Mouse (Mus musculus) liver, adult 10 weeks (tissue): Measurements from ENCODE around the gene Olfr1253. TPM values are rescaled to one million over a fixed set of nuclear protein-coding genes. Genes with fewer than 3 reads are reported as not detected.

Experiments
- polyA plus RNA-seq: library from polyadenylated mRNA; stranded (reverse); fragments of 350-450 nt; fragmentation: Illumina TruSeq; extraction: RNeasy Lipid Tissue Mini Kit (QIAGEN cat#74804); gene quantifications from one replicate; pipeline ENCODE4 v1.2.3, GENCODE M21; 2014; ENCODE audit warnings: low read depth, low replicate concordance

Olfr1253 gene
- not detected for polyA plus RNA-seq

DNA sequence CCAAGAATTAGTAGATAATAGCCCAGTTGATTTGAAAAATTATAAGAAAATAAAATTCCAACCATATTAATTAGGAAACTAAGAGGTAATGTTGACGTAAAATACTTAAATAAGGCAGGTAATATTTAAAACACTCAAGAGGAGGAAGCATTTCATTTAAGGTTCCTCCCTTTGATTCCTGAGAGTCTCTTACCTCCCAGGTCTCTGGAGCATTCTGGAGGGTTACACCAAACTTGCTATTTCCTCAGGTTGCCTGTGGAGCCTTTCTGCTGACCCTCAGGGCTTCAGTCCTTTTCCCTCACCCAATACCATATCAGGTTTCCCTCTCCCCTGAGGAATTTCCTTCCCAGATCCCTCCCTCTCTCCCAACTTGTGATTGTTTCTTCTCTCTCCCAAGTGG, at the start of gene Olfr1253:
Gene Olfr1253, minus strand, starts transcription at position 101 of the 400 bp plus-strand sequence.

DNA sequence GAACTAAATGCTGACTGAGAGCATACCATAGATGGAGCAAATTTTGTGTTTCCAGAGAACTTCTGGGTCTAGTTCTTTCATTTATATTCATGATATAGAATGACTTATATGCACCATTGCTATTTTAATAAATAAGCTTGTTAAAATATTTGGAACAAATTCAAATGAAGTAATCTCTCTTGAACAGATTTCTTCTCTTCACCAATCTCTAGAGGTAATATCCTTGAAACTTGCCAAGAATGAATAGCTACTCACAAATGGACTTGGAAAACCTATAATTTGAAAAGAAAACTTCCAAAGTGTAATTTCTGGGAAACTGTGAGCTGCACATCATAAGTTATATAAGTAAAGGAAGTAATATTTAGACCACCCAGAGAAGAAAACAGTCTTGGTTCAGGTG, 36.6 kb upstream of the Olfr1253 start, which contains the start of gene Olfr1254:
Gene Olfr1254, minus strand, starts transcription at position 101 of the 400 bp plus-strand sequence.

DNA sequence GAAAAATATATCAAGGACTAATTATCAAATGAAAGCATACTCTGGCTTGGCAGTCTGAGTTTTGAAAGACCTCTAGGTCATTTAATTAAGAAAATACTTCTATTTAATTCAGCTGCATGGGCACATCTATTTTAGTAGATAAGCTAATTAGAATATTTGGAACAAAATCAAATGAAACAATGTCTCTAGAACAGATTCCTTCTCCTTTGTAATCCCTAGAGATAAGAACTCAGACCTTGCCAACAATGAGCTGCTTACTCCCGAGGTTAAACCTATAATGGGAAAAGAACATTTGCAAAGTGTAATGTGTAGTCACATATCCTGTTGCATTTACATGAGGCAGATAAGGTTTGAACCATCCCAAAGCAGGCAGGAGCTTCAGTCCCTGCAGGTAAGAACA, 32.0 kb downstream of the Olfr1253 start, which contains the start of gene Olfr1252:
Gene Olfr1252, minus strand, starts transcription at position 101 of the 400 bp plus-strand sequence.

Other genes with a start within 250 kb of the Olfr1253 start
- gene Olfr1243, start 225.6 kb downstream of the Olfr1253 start, polyA plus RNA-seq, result not detected
- gene Olfr1245, start 178.6 kb downstream of the Olfr1253 start, polyA plus RNA-seq, result not detected
- not detected for gene Olfr1246, start 163.9 kb downstream of the Olfr1253 start, polyA plus RNA-seq
- gene Olfr1247, start 143.0 kb downstream of the Olfr1253 start, polyA plus RNA-seq, result not detected
- not detected for gene Olfr1248, start 138.8 kb downstream of the Olfr1253 start, polyA plus RNA-seq
- gene Olfr1249, start 122.1 kb downstream of the Olfr1253 start, polyA plus RNA-seq, result not detected
- gene Olfr1250, start 95.6 kb downstream of the Olfr1253 start, polyA plus RNA-seq, result not detected
- not detected for gene Olfr1251, start 85.2 kb downstream of the Olfr1253 start, polyA plus RNA-seq
- not detected for gene Olfr1252, start 32.1 kb downstream of the Olfr1253 start, polyA plus RNA-seq
- gene Olfr1254, start 36.5 kb upstream of the Olfr1253 start, polyA plus RNA-seq, result not detected
- not detected for gene Olfr1255, start 55.0 kb upstream of the Olfr1253 start, polyA plus RNA-seq
- not detected for gene Olfr1256, start 84.5 kb upstream of the Olfr1253 start, polyA plus RNA-seq
- gene Olfr48, start 91.1 kb upstream of the Olfr1253 start, polyA plus RNA-seq, result not detected
- gene Olfr1257, start 121.3 kb upstream of the Olfr1253 start, polyA plus RNA-seq, result not detected
- not detected for gene Olfr1258, start 170.2 kb upstream of the Olfr1253 start, polyA plus RNA-seq
- not detected for gene Olfr1259, start 191.6 kb upstream of the Olfr1253 start, polyA plus RNA-seq
- not detected for gene Olfr1260, start 217.2 kb upstream of the Olfr1253 start, polyA plus RNA-seq
- not detected for gene Olfr1261, start 234.1 kb upstream of the Olfr1253 start, polyA plus RNA-seq
- gene Olfr1262, start 243.1 kb upstream of the Olfr1253 start, polyA plus RNA-seq, result not detected